Mouse (Mus musculus): ENCODE measurements around the gene Scap. TPM values are rescaled to one million over a fixed set of nuclear protein-coding genes. Genes with fewer than 3 reads are reported as not detected.

Scap gene
- total RNA-seq (2021) (10 to 100 TPM; 28.0 to 33.1 TPM), polyA plus RNA-seq (2012; rRNA removed) (16.0 and 17.5 TPM in 2 replicates)
- long read RNA-seq, full-length matches to known transcripts: 18 of 29 reads
- long read RNA-seq, partial matches to known transcripts: 6 of 29 reads
- long read RNA-seq, other reads (novel, unspliced or antisense): 5 of 29 reads

GRCm38 (mm10) chr9:110333135-110333895 lies at the start of gene Scap:
Gene Scap (plus strand): TSS chr9:110333288.
- Histone ChIP-seq H3K4me3 (peak within 1 kb of the TSS; percentile 76), H3K27ac (peak within 1 kb of the TSS; percentile 71), H3K79me2 (replicated peaks; ENCODE audit: control insufficient read depth, insufficient read depth, low read length) (0 out of 2 replicates have a peak, but pooled peaks cover 1% of the 10 kb centered on the region), H3K9ac (ENCODE audit: low read depth, low read length) (peak within 1 kb of the TSS; percentile 78), H3K4me1 (ENCODE audit: control insufficient read depth, insufficient read depth, low read length) (peaks cover 2% of the 10 kb centered on the region), H3K27me3 (ENCODE audit: control insufficient read depth, insufficient read depth, low read length) (no peaks in the 10 kb centered on the region), H3K36me3 (ENCODE audit: control insufficient read depth, insufficient read depth, low read length) (no peaks in the 10 kb centered on the region)
- WGBS: under 1% methylated on average over 78 of the region's 78 CpGs
- DNase-seq: peak; percentile 95 to 99
- intact Hi-C loops (cut with DNase I): loop anchor here (2.0 to 5.0 kb wide), 3 partner anchors 29 to 144 kb away; partner anchors contain the start of genes Elp6, Kif9, Klhl18 and Ptpn23
- TF ChIP-seq EP300 (IDR thresholded peaks at IDR 0.05; ENCODE audit: insufficient read depth, low read depth, low read length): no peak
- TF ChIP-seq CTCF (IDR thresholded peaks at IDR 0.05): peak; percentile 97

DNA sequence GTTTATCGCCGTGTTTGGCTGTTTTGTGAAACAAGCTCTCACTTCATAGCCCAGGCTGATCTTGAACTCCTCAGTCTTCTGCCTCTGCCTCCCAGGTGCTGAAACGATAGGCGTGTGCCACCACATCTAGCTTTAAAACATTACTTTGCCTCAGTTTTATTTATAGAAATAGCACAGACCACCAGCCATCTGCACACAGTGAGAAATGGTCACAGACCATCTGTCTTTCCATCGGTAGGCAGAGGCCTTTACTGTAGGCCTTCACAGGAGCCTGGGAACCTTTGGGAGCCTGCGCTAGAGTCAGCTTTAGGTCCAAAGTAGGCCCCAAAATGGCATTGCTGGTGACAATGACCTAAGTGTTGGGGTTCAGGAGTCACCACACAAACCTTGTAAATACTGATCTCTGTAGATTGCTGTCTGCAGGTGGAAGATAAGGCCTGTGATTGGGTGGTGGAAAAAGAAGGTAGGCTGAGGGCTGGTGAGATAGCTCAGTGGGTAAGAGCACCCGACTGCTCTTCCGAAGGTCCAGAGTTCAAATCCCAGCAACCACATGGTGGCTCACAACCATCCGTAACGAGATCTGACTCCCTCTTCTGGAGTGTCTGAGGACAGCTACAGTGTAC lies 48.9 kb upstream of the Scap start:
- TF ChIP-seq CTCF (IDR thresholded peaks at IDR 0.05) (no peak), EP300 (IDR thresholded peaks at IDR 0.05; ENCODE audit: insufficient read depth, low read depth, low read length) (no peak), POLR2A (IDR thresholded peaks at IDR 0.05; ENCODE audit: insufficient read depth, low read depth, low read length) (no peak)
- no peaks in the 10 kb centered on the region for H3K27me3 ChIP-seq (ENCODE audit: control insufficient read depth, insufficient read depth, low read length)
- no peaks in the 10 kb centered on the region for H3K4me1 ChIP-seq (ENCODE audit: control insufficient read depth, insufficient read depth, low read length)
- no peak overlapping the region for H3K9ac ChIP-seq (ENCODE audit: low read depth, low read length)
- intact Hi-C loops (cut with DNase I): no loop called here
- no peaks in the 10 kb centered on the region for H3K79me2 ChIP-seq (replicated peaks; ENCODE audit: control insufficient read depth, insufficient read depth, low read length)
- 92% methylated on average over 10 of the region's 10 CpGs for WGBS
- H3K27ac ChIP-seq: no peak overlapping the region
- no peaks in the 10 kb centered on the region for H3K36me3 ChIP-seq (ENCODE audit: control insufficient read depth, insufficient read depth, low read length)
- H3K4me3 ChIP-seq: no peak overlapping the region
- DNase-seq: no peak

- no peaks in the 10 kb centered on the region for H3K27me3 ChIP-seq (ENCODE audit: control insufficient read depth, insufficient read depth, low read length)
- no peaks in the 10 kb centered on the region for H3K36me3 ChIP-seq (ENCODE audit: control insufficient read depth, insufficient read depth, low read length)
- H3K4me1 ChIP-seq (ENCODE audit: control insufficient read depth, insufficient read depth, low read length): no peaks in the 10 kb centered on the region
- intact Hi-C loops (cut with DNase I): no loop called here
- H3K9ac ChIP-seq (ENCODE audit: low read depth, low read length): no peak overlapping the region
- TF ChIP-seq EP300 (IDR thresholded peaks at IDR 0.05; ENCODE audit: insufficient read depth, low read depth, low read length): no peak
- TF ChIP-seq POLR2A (IDR thresholded peaks at IDR 0.05; ENCODE audit: insufficient read depth, low read depth, low read length): no peak
- TF ChIP-seq CTCF (IDR thresholded peaks at IDR 0.05): no peak
- no peak overlapping the region for H3K4me3 ChIP-seq
- no peak overlapping the region for H3K27ac ChIP-seq
- WGBS: 67% methylated on average over 7 of the region's 7 CpGs
- no peak for DNase-seq
- H3K79me2 ChIP-seq (replicated peaks; ENCODE audit: control insufficient read depth, insufficient read depth, low read length): no peaks in the 10 kb centered on the region
These were observed 45.7 kb upstream of the Scap start for GRCm38 (mm10) chr9:110287321-110287924.

- Histone ChIP-seq H3K4me3 (no peak overlapping the region), H3K36me3 (ENCODE audit: control insufficient read depth, insufficient read depth, low read length) (no peaks in the 10 kb centered on the region), H3K27me3 (ENCODE audit: control insufficient read depth, insufficient read depth, low read length) (no peaks in the 10 kb centered on the region), H3K4me1 (ENCODE audit: control insufficient read depth, insufficient read depth, low read length) (no peaks in the 10 kb centered on the region), H3K27ac (no peak overlapping the region), H3K9ac (ENCODE audit: low read depth, low read length) (no peak overlapping the region), H3K79me2 (replicated peaks; ENCODE audit: control insufficient read depth, insufficient read depth, low read length) (no peaks in the 10 kb centered on the region)
- DNase-seq: no peak
- intact Hi-C loops (cut with DNase I): loop anchor here (10.0 kb wide), 1 partner anchor 108 kb away; no protein-coding TSS in a partner anchor
- TF ChIP-seq EP300 (IDR thresholded peaks at IDR 0.05; ENCODE audit: insufficient read depth, low read depth, low read length) (no peak), POLR2A (IDR thresholded peaks at IDR 0.05; ENCODE audit: insufficient read depth, low read depth, low read length) (no peak), CTCF (IDR thresholded peaks at IDR 0.05) (no peak)
- WGBS: 63% methylated on average over 12 of the region's 12 CpGs
These were observed 39.8 kb upstream of the Scap start for GRCm38 (mm10) chr9:110293254-110293718.

DNA sequence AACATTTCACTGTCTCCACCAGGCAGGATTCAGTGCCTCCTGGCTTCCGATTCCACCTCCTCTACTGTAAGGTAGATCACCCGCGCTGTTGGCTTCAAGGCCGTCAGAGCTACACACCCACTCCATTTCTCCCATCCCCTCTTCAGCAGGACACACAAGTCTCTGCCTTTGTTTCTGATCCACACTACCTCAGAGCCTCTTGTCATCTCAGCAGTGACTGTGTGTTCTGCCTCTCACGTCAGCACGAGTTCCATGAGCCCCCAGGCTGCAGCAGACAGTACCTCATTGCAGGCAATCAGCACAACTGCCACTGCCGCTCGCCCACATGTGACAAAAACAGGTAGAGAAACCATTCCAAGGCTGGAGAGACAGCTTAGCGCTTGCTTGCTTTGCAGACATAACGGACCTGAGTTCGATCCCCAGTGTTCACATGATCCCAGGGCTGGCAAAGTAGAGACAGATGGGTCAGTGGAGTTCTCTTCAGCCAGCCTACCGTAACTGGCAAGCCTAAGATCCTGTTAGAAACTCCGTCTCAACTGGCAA lies 39.1 kb upstream of the Scap start:
- DNase-seq: no peak
- no peak overlapping the region for H3K27ac ChIP-seq

More for the DNA sequence above, 39.1 kb upstream of the Scap start:
- Histone ChIP-seq H3K36me3 (ENCODE audit: control insufficient read depth, insufficient read depth, low read length) (no peaks in the 10 kb centered on the region), H3K4me1 (ENCODE audit: control insufficient read depth, insufficient read depth, low read length) (no peaks in the 10 kb centered on the region), H3K4me3 (no peak overlapping the region), H3K27me3 (ENCODE audit: control insufficient read depth, insufficient read depth, low read length) (no peaks in the 10 kb centered on the region), H3K79me2 (replicated peaks; ENCODE audit: control insufficient read depth, insufficient read depth, low read length) (no peaks in the 10 kb centered on the region), H3K9ac (ENCODE audit: low read depth, low read length) (no peak overlapping the region)
- intact Hi-C loops (cut with DNase I): loop anchor here (10.0 kb wide), 1 partner anchor 109 kb away; no protein-coding TSS in a partner anchor
- WGBS: 83% methylated on average over 13 of the region's 13 CpGs
- no peak for TF ChIP-seq EP300 (IDR thresholded peaks at IDR 0.05; ENCODE audit: insufficient read depth, low read depth, low read length)
- TF ChIP-seq CTCF (IDR thresholded peaks at IDR 0.05): no peak
- TF ChIP-seq POLR2A (IDR thresholded peaks at IDR 0.05; ENCODE audit: insufficient read depth, low read depth, low read length): no peak

All from heart, adult 2 months (tissue).